Comparison of ENCODE assay signal across 13 mouse cellular contexts in genomic region chr1:186726117-186726516, GRCm38 (mm10).
"Had no signal": no experiment of that assay in that cellular context is flagged by ENCODE, and none has a peak within 500 bp of the region (broad histone marks: within the 10 kb centered on the region; RNA-seq: fewer than 3 reads in every experiment).

No protein-coding gene starts in this region.

- H3K4me2 ChIP-seq: liver, embryonic 13.5 days; lung, embryonic 15.5 days; midbrain, embryonic 13.5 days had no signal

- H3K4me3 ChIP-seq: liver, embryonic 13.5 days; lung, embryonic 15.5 days; megakaryocyte, embryonic 14.5 days; midbrain, embryonic 13.5 days had no signal

- H3K9ac ChIP-seq: liver, embryonic 13.5 days; liver, postnatal 0 days; lung, embryonic 15.5 days; midbrain, embryonic 13.5 days had no signal

- H3K27me3 ChIP-seq: liver, embryonic 13.5 days; lung, embryonic 15.5 days; megakaryocyte, embryonic 14.5 days; midbrain, embryonic 13.5 days had no signal

- H3K9me3 ChIP-seq: liver, embryonic 13.5 days; lung, embryonic 15.5 days; megakaryocyte, embryonic 14.5 days; midbrain, embryonic 13.5 days had no signal

- H3K4me1 ChIP-seq: midbrain, embryonic 13.5 days had no signal

- DNase-seq: liver; liver, embryonic 13.5 days; liver, postnatal 0 days; lung, postnatal 14 days; right cerebral cortex, adult 18-20 months; right cerebral cortex, postnatal 25 days; thymus, postnatal 36 days had no signal

- H3K27ac ChIP-seq: liver, embryonic 13.5 days; lung, embryonic 15.5 days; macrophage; midbrain, embryonic 13.5 days had no signal

- ATAC-seq: hindbrain, embryonic 16.5 days; inflammation-experienced regulatory T-cells, adult 6 months; liver, postnatal 0 days; midbrain, embryonic 13.5 days had no signal
